Mouse (Mus musculus) cerebellum, adult 11-12 months (tissue): Measurements from ENCODE around the gene Zc3h14.
A peak's percentile ranks its signal among the peaks of the same experiment; 100 is the strongest.

Source experiments
- DNase-seq: peaks from one replicate; pipeline ENCODE4 v3.0.0; 2022

Gene Zc3h14

GRCm38 (mm10) chr12:98746746-98747379 is at the start of gene Zc3h14:
Gene Zc3h14 (plus strand): TSS chr12:98746964.
- DNase-seq: peak; percentile 91

- DNase-seq: no peak
Observed at GRCm38 (mm10) chr12:98697202-98697601, 49.6 kb upstream of the Zc3h14 start.

GRCm38 (mm10) chr12:98701564-98701963 is 45.2 kb upstream of the Zc3h14 start:
- peak; percentile 69 for DNase-seq

- no peak for DNase-seq
Observed at GRCm38 (mm10) chr12:98703554-98703953, 43.2 kb upstream of the Zc3h14 start.

- no peak for DNase-seq
Observed at GRCm38 (mm10) chr12:98703961-98704360, 42.8 kb upstream of the Zc3h14 start.

- DNase-seq: no peak
Observed at GRCm38 (mm10) chr12:98712819-98713218, 33.9 kb upstream of the Zc3h14 start.

GRCm38 (mm10) chr12:98713621-98714103 is 33.1 kb upstream of the Zc3h14 start:
- no peak for DNase-seq

- no peak for DNase-seq
Observed at GRCm38 (mm10) chr12:98714757-98715156, 32.0 kb upstream of the Zc3h14 start.

- no peak for DNase-seq
Observed at GRCm38 (mm10) chr12:98716142-98716541, 30.6 kb upstream of the Zc3h14 start.

GRCm38 (mm10) chr12:98720628-98721027 is 26.1 kb upstream of the Zc3h14 start:
- peak; percentile 66 for DNase-seq

- no peak for DNase-seq
Observed at GRCm38 (mm10) chr12:98721030-98721429, 25.7 kb upstream of the Zc3h14 start.

- no peak for DNase-seq
Observed at GRCm38 (mm10) chr12:98724224-98724623, 22.5 kb upstream of the Zc3h14 start.

- DNase-seq: no peak
Observed at GRCm38 (mm10) chr12:98724976-98725375, 21.8 kb upstream of the Zc3h14 start.

- DNase-seq: no peak
Observed at GRCm38 (mm10) chr12:98726078-98726477, 20.7 kb upstream of the Zc3h14 start.

- peak; percentile 58 for DNase-seq
Observed at GRCm38 (mm10) chr12:98727186-98727585, 19.6 kb upstream of the Zc3h14 start.

- peak; percentile 81 for DNase-seq
Observed at GRCm38 (mm10) chr12:98730682-98731081, 16.1 kb upstream of the Zc3h14 start.

- DNase-seq: no peak
Observed at GRCm38 (mm10) chr12:98733165-98733564, 13.6 kb upstream of the Zc3h14 start.

- DNase-seq: no peak
Observed at GRCm38 (mm10) chr12:98733776-98734175, 13.0 kb upstream of the Zc3h14 start.

- DNase-seq: peak; percentile 86
Observed at GRCm38 (mm10) chr12:98734246-98734879, 12.4 kb upstream of the Zc3h14 start.

- DNase-seq: no peak
Observed at GRCm38 (mm10) chr12:98734880-98735801, 11.6 kb upstream of the Zc3h14 start.

- peak; percentile 49 for DNase-seq
Observed at GRCm38 (mm10) chr12:98736951-98737800, 9.6 kb upstream of the Zc3h14 start, which contains the start of gene Ptpn21. Gene Ptpn21 (minus strand): TSS chr12:98737405.

GRCm38 (mm10) chr12:98737801-98738350 is 8.9 kb upstream of the Zc3h14 start:
- DNase-seq: no peak
